Mouse (Mus musculus) forebrain, embryonic 10.5 days (tissue): ENCODE measurements around the gene Lamp2. TPM values are rescaled to one million over a fixed set of nuclear protein-coding genes. Genes with fewer than 3 reads are reported as not detected.
"Not testable (repeated sequence)": the region's sequence is repeated elsewhere in the genome, so short reads cannot be mapped to it uniquely, and the experiment has no call there.

Experiments
- DNase-seq: peaks from one replicate; pipeline ENCODE4 v3.0.0-alpha.2; 2017; ENCODE audit warnings: low spot score; ENCODE audit errors: extremely low spot score
- H3K27ac ChIP-seq: fragments of 300-500 bp; sonication (generic); 2 replicates; pipeline ENCODE4 v1.5.1; 2016; ENCODE audit warnings: mild to moderate bottlenecking
- H3K27me3 ChIP-seq: fragments of 300-500 bp; sonication (generic); 2 replicates; pipeline ENCODE4 v1.6.1; 2016; ENCODE audit warnings: mild to moderate bottlenecking; ENCODE audit not compliant: poor library complexity, severe bottlenecking
- H3K36me3 ChIP-seq: fragments of 300-500 bp; sonication (generic); replicated peaks from 2 replicates; pipeline ENCODE4 v1.6.1; 2016; ENCODE audit warnings: mild to moderate bottlenecking, moderate library complexity
- H3K4me1 ChIP-seq: fragments of 300-500 bp; sonication (generic); 2 replicates; pipeline ENCODE4 v1.6.1; 2016
- H3K4me3 ChIP-seq: fragments of 300-500 bp; sonication (generic); 2 replicates; pipeline ENCODE4 v1.5.1; 2016; ENCODE audit warnings: mild to moderate bottlenecking, moderate library complexity
- H3K9me3 ChIP-seq: fragments of 300-500 bp; sonication (generic); 2 replicates; pipeline ENCODE4 v1.6.1; 2016; ENCODE audit warnings: mild to moderate bottlenecking, moderate library complexity
- WGBS: fragments of 180-500 bp; shearing (Covaris S2); methylation state at CpG from one replicate; pipeline ENCODE4 v1.1.7; 2016; 5-methylcytosine and 5-hydroxymethylcytosine counted together
- polyA plus RNA-seq: library from polyadenylated mRNA; unstranded; fragments of >200 nt; fragmentation: Nextera tagmentation; extraction: Ambion mirVana; gene quantifications from 2 replicates; pipeline ENCODE4 v1.2.1, GENCODE M21; 2016

The Lamp2 gene
- 59.5 and 68.4 TPM in 2 replicates for polyA plus RNA-seq

- peaks cover 11% of the 10 kb centered on the region for H3K36me3 ChIP-seq
- peaks cover 5% of the 10 kb centered on the region for H3K4me1 ChIP-seq
- no peaks in the 10 kb centered on the region for H3K9me3 ChIP-seq
- peak; percentile 74 for DNase-seq
- H3K4me3 ChIP-seq: peak within 1 kb of the TSS; percentile 67
- WGBS: 22% methylated on average over 47 of the region's 47 CpGs
- peak within 1 kb of the TSS; percentile 88 for H3K27ac ChIP-seq
- H3K27me3 ChIP-seq: no peaks in the 10 kb centered on the region
Measured at GRCm38 (mm10) chrX:38455890-38456634, at the start of gene Lamp2. Lamp2 (minus strand) TSS chrX:38456454.

GRCm38 (mm10) chrX:38504846-38505245 lies 48.6 kb upstream of the Lamp2 start:
- H3K4me1 ChIP-seq: no peaks in the 10 kb centered on the region

GRCm38 (mm10) chrX:38502182-38502581 lies 45.9 kb upstream of the Lamp2 start:
- not testable (repeated sequence) for H3K27me3 ChIP-seq, DNase-seq, H3K36me3 ChIP-seq, H3K4me1 ChIP-seq, H3K27ac ChIP-seq, H3K9me3 ChIP-seq, H3K4me3 ChIP-seq
- WGBS: 82% methylated on average over 5 of the region's 5 CpGs

More at GRCm38 (mm10) chrX:38504846-38505245, 48.6 kb upstream of the Lamp2 start:
- no peak for DNase-seq
- H3K9me3 ChIP-seq: no peaks in the 10 kb centered on the region
- H3K27me3 ChIP-seq: no peaks in the 10 kb centered on the region
- H3K36me3 ChIP-seq: no peaks in the 10 kb centered on the region
- no peak overlapping the region for H3K4me3 ChIP-seq
- no peak overlapping the region for H3K27ac ChIP-seq
- 89% methylated on average over 14 of the region's 14 CpGs for WGBS

- DNase-seq, H3K4me1 ChIP-seq, H3K27me3 ChIP-seq, H3K27ac ChIP-seq, H3K36me3 ChIP-seq, H3K9me3 ChIP-seq: not testable (repeated sequence)
- 27% methylated on average over 20 of the region's 20 CpGs for WGBS
- peak overlapping the region; percentile 18; the same call in 1 of the 2 replicates for H3K4me3 ChIP-seq
Measured at GRCm38 (mm10) chrX:38485464-38485863, 29.2 kb upstream of the Lamp2 start.

GRCm38 (mm10) chrX:38478583-38478982 lies 22.3 kb upstream of the Lamp2 start:
- H3K4me3 ChIP-seq: no peak overlapping the region
- no peaks in the 10 kb centered on the region for H3K36me3 ChIP-seq
- DNase-seq: no peak
- no peaks in the 10 kb centered on the region for H3K9me3 ChIP-seq
- no peaks in the 10 kb centered on the region for H3K27me3 ChIP-seq
- H3K27ac ChIP-seq: no peak overlapping the region
- 79% methylated on average over 1 of the region's 1 CpGs for WGBS
- H3K4me1 ChIP-seq: no peaks in the 10 kb centered on the region

GRCm38 (mm10) chrX:38473537-38474299 lies 17.5 kb upstream of the Lamp2 start:
- no peaks in the 10 kb centered on the region for H3K27me3 ChIP-seq
- H3K4me3 ChIP-seq: peak overlapping the region; percentile 55
- WGBS: 12% methylated on average over 32 of the region's 32 CpGs
- H3K36me3 ChIP-seq: no peaks in the 10 kb centered on the region
- peak overlapping the region; percentile 89 for H3K27ac ChIP-seq
- H3K9me3 ChIP-seq: no peaks in the 10 kb centered on the region
- H3K4me1 ChIP-seq: no peaks in the 10 kb centered on the region
- DNase-seq: peak; percentile 71

GRCm38 (mm10) chrX:38473164-38473536 lies 16.9 kb upstream of the Lamp2 start:
- H3K9me3 ChIP-seq: no peaks in the 10 kb centered on the region
- no peaks in the 10 kb centered on the region for H3K4me1 ChIP-seq
- DNase-seq: no peak
- WGBS: 23% methylated on average over 10 of the region's 10 CpGs
- H3K4me3 ChIP-seq: peak overlapping the region; percentile 55
- no peaks in the 10 kb centered on the region for H3K27me3 ChIP-seq
- peak overlapping the region; percentile 48 for H3K27ac ChIP-seq
- no peaks in the 10 kb centered on the region for H3K36me3 ChIP-seq

- Histone ChIP-seq H3K27ac (no peak overlapping the region), H3K36me3 (no peaks in the 10 kb centered on the region), H3K4me3 (no peak overlapping the region), H3K4me1 (no peaks in the 10 kb centered on the region), H3K27me3 (no peaks in the 10 kb centered on the region), H3K9me3 (no peaks in the 10 kb centered on the region)
- DNase-seq: no peak
Measured at GRCm38 (mm10) chrX:38466236-38466635, 10.0 kb upstream of the Lamp2 start.

- Histone ChIP-seq H3K4me1 (no peaks in the 10 kb centered on the region), H3K27ac (no peak overlapping the region), H3K4me3 (no peak overlapping the region), H3K36me3 (no peaks in the 10 kb centered on the region), H3K27me3 (no peaks in the 10 kb centered on the region), H3K9me3 (no peaks in the 10 kb centered on the region)
- 86% methylated on average over 2 of the region's 2 CpGs for WGBS
- DNase-seq: no peak
Measured at GRCm38 (mm10) chrX:38463160-38463559, 6.9 kb upstream of the Lamp2 start.

- no peak for DNase-seq
- H3K4me3 ChIP-seq: no peak overlapping the region
- H3K27ac ChIP-seq: no peak overlapping the region
- H3K9me3 ChIP-seq: no peaks in the 10 kb centered on the region
- no peaks in the 10 kb centered on the region for H3K36me3 ChIP-seq
- H3K27me3 ChIP-seq: no peaks in the 10 kb centered on the region
- H3K4me1 ChIP-seq: no peaks in the 10 kb centered on the region
- 84% methylated on average over 5 of the region's 5 CpGs for WGBS
Measured at GRCm38 (mm10) chrX:38462101-38462500, 5.8 kb upstream of the Lamp2 start.

- WGBS: 77% methylated on average over 3 of the region's 3 CpGs
- Histone ChIP-seq H3K9me3 (no peaks in the 10 kb centered on the region), H3K27me3 (no peaks in the 10 kb centered on the region), H3K4me3 (no peak overlapping the region), H3K27ac (no peak overlapping the region), H3K36me3 (no peaks in the 10 kb centered on the region), H3K4me1 (no peaks in the 10 kb centered on the region)
- DNase-seq: no peak
Measured at GRCm38 (mm10) chrX:38460887-38461286, 4.6 kb upstream of the Lamp2 start.

- H3K27ac ChIP-seq: no peak overlapping the region
- H3K36me3 ChIP-seq: no peaks in the 10 kb centered on the region
- 81% methylated on average over 8 of the region's 8 CpGs for WGBS
- H3K27me3 ChIP-seq: no peaks in the 10 kb centered on the region
- no peaks in the 10 kb centered on the region for H3K9me3 ChIP-seq
- DNase-seq: no peak
- H3K4me3 ChIP-seq: no peak overlapping the region
- peaks cover 5% of the 10 kb centered on the region for H3K4me1 ChIP-seq
Measured at GRCm38 (mm10) chrX:38459076-38459475, 2.8 kb upstream of the Lamp2 start.

- DNase-seq: no peak
- H3K9me3 ChIP-seq: no peaks in the 10 kb centered on the region
- H3K4me3 ChIP-seq: peak overlapping the region; percentile 67; the same call in 1 of the 2 replicates
- H3K36me3 ChIP-seq: peaks cover 5% of the 10 kb centered on the region
- no peaks in the 10 kb centered on the region for H3K27me3 ChIP-seq
- H3K27ac ChIP-seq: no peak overlapping the region
- H3K4me1 ChIP-seq: peaks cover 5% of the 10 kb centered on the region
- WGBS: 38% methylated on average over 3 of the region's 3 CpGs
Measured at GRCm38 (mm10) chrX:38456635-38457006, 367 bp upstream of the Lamp2 start.
